Mouse (Mus musculus) fat pad, adult 2 months (tissue): Measurements from ENCODE around the gene Nelfe.
"Not testable (repeated sequence)": the region's sequence is repeated elsewhere in the genome, so short reads cannot be mapped to it uniquely, and the experiment has no call there.

Source experiments
- DNase-seq: peaks from one replicate; pipeline ENCODE4 v3.0.0-alpha.2; 2011; ENCODE audit warnings: low read depth, low spot score; ENCODE audit errors: extremely low read depth

The Nelfe gene

GRCm38 (mm10) chr17:34849722-34850516 lies at the start of gene Nelfe, which contains the start of gene Skiv2l:
Gene Nelfe, plus strand, starts transcription at chr17:34850391.
Gene Skiv2l, minus strand, starts transcription at chr17:34850210.
- peak; percentile 46 for DNase-seq

GRCm38 (mm10) chr17:34800781-34801305 lies 49.3 kb upstream of the Nelfe start:
- DNase-seq, result not testable (repeated sequence)

- DNase-seq, result not testable (repeated sequence)
Measured at GRCm38 (mm10) chr17:34802756-34803155, 47.4 kb upstream of the Nelfe start.

GRCm38 (mm10) chr17:34803367-34803766 lies 46.8 kb upstream of the Nelfe start:
- not testable (repeated sequence) for DNase-seq

GRCm38 (mm10) chr17:34804301-34804700 lies 45.9 kb upstream of the Nelfe start, which contains the start of gene Cyp21a1:
Gene Cyp21a1, minus strand, starts transcription at chr17:34804561.
- not testable (repeated sequence) for DNase-seq

DNA sequence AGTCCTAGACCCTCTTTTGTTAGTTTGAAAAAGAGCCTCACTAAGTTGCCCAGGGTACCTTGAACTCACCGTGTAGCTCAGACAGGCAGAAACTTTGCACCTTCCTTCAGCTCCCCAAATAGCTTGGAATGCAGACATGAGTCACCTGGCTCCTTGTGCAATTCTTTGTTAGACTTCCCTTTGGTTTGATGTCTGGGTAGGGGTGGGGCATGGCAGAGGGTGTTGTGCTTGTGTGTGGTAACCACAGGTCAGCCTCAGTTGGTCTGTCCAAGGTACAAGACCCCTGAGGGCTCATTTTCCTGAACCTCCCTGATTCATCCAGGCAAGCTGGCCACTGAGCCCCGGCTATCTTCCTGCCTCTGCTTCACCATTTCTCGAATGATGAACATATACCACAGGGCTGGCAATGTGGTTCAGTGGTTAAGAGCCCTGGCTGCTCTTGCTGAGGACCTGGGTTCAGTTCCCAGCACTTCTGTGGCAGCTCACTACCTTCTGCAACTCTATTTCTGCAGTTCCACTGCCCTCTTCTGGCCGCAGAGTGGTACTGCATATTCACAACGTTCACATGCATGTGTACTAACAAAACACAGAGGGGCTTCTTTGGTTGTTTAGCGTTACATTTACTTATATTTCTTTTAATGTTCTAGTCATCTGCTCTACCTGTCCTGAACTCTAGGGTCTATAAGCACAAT lies 45.2 kb upstream of the Nelfe start:
- DNase-seq, result no peak

DNA sequence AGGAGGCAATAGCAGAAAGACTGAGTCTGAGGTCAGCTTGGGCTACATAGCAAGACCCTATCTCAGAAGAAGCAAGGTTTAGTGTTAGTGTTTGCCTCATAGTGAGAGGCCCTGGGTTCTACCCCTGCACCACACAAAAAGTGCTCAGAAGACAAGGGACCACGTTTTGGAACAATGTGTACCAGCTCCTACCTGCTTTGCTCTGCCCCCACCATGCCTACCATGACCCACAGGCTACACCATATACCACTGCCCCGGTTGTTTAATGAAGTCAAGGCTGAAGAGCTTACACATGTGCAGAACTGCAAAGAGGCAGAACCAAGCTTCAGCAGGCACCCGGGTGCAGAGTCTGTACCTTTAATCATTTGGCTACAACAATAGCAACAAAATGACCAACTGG lies 43.0 kb upstream of the Nelfe start:
- no peak for DNase-seq

- DNase-seq, result no peak
Measured at GRCm38 (mm10) chr17:34808599-34809205, 41.5 kb upstream of the Nelfe start.

DNA sequence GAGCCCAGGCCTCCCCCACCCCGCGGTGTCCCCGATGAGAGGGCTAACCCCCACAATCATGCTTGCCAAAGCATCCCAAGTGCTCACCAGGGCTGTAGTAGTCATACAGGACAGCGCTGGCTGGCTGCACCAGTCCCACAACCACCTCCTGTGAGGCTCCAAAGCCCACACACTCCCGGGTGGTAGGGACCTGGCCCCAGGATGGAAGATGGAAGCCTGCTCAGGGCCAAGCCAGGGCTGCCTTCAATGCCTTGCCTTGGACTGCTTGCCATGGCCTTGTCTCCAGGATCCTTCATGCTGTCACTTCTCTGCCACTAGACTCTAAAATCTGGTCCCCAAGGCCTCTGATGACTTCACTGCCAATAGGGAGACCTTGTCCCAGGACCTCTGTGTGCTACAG lies 39.8 kb upstream of the Nelfe start:
- DNase-seq, result not testable (repeated sequence)

- DNase-seq, result not testable (repeated sequence)
Measured at GRCm38 (mm10) chr17:34810811-34811210, 39.4 kb upstream of the Nelfe start.

DNA sequence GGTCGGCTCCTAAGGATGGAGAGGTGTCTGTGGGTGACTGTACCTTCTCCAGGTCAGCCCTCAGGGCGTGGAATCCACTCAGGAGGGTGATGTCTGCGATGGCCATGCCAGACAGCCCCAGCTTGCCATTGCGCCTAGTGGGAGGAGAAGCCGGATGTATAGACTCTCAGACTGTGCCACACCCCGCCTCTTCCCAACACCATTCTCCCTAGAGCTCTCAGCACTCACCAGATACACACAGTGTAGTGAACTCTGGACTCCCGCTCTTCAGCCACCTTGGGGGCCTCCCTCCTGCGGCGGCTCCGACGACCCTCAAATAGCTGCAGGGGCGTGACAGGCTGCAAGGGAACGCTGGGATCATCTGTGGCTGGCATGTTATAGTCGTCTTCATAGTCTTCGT lies 38.9 kb upstream of the Nelfe start:
- DNase-seq, result no peak

GRCm38 (mm10) chr17:34813747-34814146 lies 36.4 kb upstream of the Nelfe start:
- DNase-seq, result not testable (repeated sequence)

DNA sequence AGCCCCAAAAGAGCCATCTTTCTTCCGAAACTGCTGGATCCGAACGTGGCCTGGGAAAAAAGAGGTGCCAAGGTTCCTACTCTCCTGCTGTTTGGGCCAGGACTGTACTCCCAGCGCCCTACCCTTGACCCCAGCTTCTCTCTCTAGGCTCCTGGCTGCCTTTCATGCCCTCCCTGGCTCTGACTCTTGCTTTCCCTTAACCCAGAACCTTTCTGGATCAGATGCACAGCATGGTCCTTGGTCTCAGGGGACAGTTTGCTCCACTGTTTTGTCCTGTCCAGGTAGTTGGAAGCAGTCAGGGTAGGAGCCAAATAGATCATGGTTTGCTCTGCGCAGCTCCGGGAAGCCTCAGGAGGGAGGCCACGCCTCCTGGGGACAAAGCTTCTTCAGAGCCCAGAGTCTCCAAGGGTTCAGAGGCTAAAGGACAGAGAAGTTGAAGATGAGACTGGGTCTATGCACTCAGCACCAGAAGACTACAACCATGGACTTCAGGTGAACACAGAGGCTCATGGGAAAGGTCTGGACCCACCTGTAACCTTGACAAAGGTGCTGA lies 35.3 kb upstream of the Nelfe start:
- DNase-seq, result no peak

- not testable (repeated sequence) for DNase-seq
Measured at GRCm38 (mm10) chr17:34830776-34831175, 19.4 kb upstream of the Nelfe start.

GRCm38 (mm10) chr17:34836155-34836855 lies 13.9 kb upstream of the Nelfe start:
- DNase-seq, result no peak

- DNase-seq, result peak; percentile 43
Measured at GRCm38 (mm10) chr17:34836856-34837221, 13.4 kb upstream of the Nelfe start, which contains the start of the genes Stk19 and Dxo. Gene Stk19, minus strand, starts transcription at chr17:34836945. Gene Dxo, plus strand, starts transcription at chr17:34837019.

DNA sequence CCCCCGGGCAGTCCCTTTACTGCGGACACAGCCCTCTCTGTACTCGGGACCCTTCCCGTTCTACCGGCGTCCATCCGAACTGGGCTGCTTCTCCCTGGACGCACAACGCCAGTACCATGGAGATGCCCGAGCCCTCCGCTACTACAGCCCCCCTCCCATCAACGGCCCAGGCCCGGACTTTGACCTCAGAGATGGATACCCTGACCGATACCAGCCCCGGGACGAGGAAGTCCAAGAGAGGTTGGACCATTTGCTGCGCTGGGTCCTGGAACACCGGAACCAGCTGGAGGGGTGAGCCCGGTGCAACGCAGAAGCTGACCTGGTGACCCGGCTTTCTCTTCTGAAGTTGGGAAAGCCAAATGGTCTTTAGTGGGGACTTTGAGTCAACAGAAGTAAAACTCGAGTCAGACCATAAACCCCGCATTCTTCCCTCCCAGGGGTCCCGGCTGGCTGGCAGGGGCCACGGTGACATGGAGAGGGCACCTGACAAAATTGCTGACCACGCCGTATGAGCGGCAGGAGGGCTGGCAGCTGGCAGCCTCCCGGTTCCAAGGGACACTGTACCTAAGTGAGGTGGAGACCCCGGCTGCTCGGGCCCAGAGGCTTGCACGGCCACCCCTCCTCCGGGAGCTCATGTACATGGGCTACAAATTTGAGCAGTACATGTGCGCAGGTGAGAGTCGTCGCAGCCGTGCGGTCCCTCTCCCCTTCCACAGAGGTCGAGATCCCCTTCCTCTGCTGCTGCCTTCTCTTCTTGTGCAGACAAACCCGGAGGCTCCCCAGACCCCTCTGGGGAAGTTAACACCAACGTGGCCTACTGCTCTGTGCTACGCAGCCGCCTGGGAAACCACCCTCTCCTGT lies 12.5 kb upstream of the Nelfe start:
- no peak for DNase-seq

DNA sequence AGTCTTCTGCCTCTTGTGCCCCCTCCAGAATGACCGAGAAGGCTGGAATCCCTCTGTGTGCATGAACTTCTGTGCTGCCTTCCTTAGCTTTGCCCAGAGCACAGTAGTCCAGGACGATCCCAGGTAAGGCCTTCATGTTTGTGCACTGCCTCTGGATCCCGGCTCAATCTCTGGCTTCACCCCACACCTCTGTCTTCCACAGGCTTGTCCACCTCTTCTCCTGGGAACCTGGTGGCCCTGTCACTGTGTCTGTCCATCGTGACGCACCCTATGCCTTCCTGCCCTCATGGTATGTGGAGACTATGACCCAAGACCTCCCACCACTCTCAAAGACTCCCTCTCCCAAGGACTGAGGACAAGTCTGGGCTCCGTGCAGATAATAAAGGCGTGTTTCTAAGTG lies 11.4 kb upstream of the Nelfe start:
- no peak for DNase-seq

DNA sequence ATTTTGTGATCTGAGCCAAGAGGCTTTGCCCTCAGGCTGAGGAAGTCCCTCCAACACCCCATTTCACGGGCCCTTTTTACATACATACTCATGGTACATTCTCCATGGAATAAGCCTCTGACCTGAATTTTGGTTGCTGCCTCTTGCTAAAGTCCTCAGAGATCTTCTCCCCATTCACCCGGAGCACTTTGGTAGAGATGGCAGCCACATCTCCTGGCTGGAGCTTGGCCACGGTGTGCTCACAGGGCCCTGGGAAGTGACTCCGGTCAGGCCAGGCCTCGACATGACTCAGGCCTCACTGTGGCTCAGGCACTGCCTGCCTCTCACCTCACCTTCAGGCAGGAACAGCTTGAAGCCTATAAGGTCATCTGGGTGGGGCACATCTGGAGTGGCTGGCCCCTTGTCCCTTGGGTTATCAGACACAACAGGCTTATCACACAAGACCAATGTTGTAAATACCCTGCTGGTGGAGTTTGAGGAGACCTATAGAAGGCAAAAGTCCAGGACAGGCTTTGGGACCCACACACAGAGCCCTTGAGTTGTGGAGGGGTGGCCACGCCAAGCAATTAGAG lies 9.4 kb upstream of the Nelfe start:
- no peak for DNase-seq
